ENCODE assay signal across 8 mouse cellular contexts in genomic region chr1:161286726-161287310, GRCm38 (mm10). TPM values are rescaled to one million over a fixed set of nuclear protein-coding genes. Genes with fewer than 3 reads are reported as not detected.
A peak's percentile ranks its signal among the peaks of the same experiment; 100 is the strongest.
DNase-seq lines count a peak whose midpoint lies in the region; ATAC-seq and TF ChIP-seq lines count a peak whose summit lies in the region.

No protein-coding gene starts in this region.

- H3K27me3 ChIP-seq in forebrain, postnatal 0 days (ENCODE audit: insufficient read depth, low read length): no peaks in the 10 kb centered on the region
- H3K27me3 ChIP-seq in hindbrain, embryonic 13.5 days: no peaks in the 10 kb centered on the region
- H3K27me3 ChIP-seq in lung, embryonic 14.5 days (ENCODE audit: insufficient read depth, low read length): no peaks in the 10 kb centered on the region

- ATAC-seq in forebrain, postnatal 0 days: peak; percentile 82
- ATAC-seq in hindbrain, embryonic 13.5 days (ENCODE audit: low FRiP score): 0 out of 2 replicates have a peak, but pooled peaks have one; percentile 80
- peak; percentile 74 for ATAC-seq in lung, embryonic 14.5 days (ENCODE audit: insufficient read depth)

- no peak overlapping the region for H3K27ac ChIP-seq in forebrain, postnatal 0 days (ENCODE audit: low read depth, low read length)
- no peak overlapping the region for H3K27ac ChIP-seq in hindbrain, embryonic 13.5 days
- no peak overlapping the region for H3K27ac ChIP-seq in lung, embryonic 14.5 days (ENCODE audit: low read depth)

- H3K36me3 ChIP-seq in forebrain, postnatal 0 days (ENCODE audit: insufficient read depth): no peaks in the 10 kb centered on the region
- no peaks in the 10 kb centered on the region for H3K36me3 ChIP-seq in hindbrain, embryonic 13.5 days
- H3K36me3 ChIP-seq in lung, embryonic 14.5 days (ENCODE audit: insufficient read depth): no peaks in the 10 kb centered on the region

- peaks cover 4% of the 10 kb centered on the region; the same call in 1 of the 2 replicates for H3K9me3 ChIP-seq in forebrain, postnatal 0 days (ENCODE audit: low read length)
- peaks cover 3% of the 10 kb centered on the region; the same call in 1 of the 2 replicates for H3K9me3 ChIP-seq in hindbrain, embryonic 13.5 days
- no peaks in the 10 kb centered on the region for H3K9me3 ChIP-seq in lung, embryonic 14.5 days (ENCODE audit: low read depth, low read length)

- TF ChIP-seq CTCF in forebrain, postnatal 0 days (IDR thresholded peaks at IDR 0.05; ENCODE audit: low read depth): peak; percentile 76
- TF ChIP-seq CTCF in lung, embryonic 14.5 days (IDR thresholded peaks at IDR 0.05; ENCODE audit: low read depth): peak; percentile 76

- DNase-seq in NIH3T3 (ENCODE audit: low read depth): peak; percentile 82
- peak; percentile 18 for DNase-seq in cerebellum, adult 11-12 months
- peak; percentile 80 for DNase-seq in forebrain, postnatal 0 days
- DNase-seq in layer of hippocampus, adult 9-10 months (ENCODE audit: low spot score): peak; percentile 79
- peak; percentile 84 for DNase-seq in lung, embryonic 14.5 days
- peak; percentile 81 for DNase-seq in retina, embryonic 14.5 days (ENCODE audit: low spot score)
- peak; percentile 52 to 62 for DNase-seq in urinary bladder, postnatal 36 days (ENCODE audit: low spot score in 2 of 2)

- H3K4me2 ChIP-seq in forebrain, postnatal 0 days (ENCODE audit: low read depth): no peak overlapping the region
- H3K4me2 ChIP-seq in hindbrain, embryonic 13.5 days: no peak overlapping the region
- no peak overlapping the region for H3K4me2 ChIP-seq in lung, embryonic 14.5 days

- 19% methylated on average over 11 of the region's 11 CpGs for WGBS in forebrain, postnatal 0 days
- 35% methylated on average over 11 of the region's 11 CpGs for WGBS in hindbrain, embryonic 13.5 days
- 27% methylated on average over 11 of the region's 11 CpGs for WGBS in lung, embryonic 14.5 days

- no peak overlapping the region for H3K9ac ChIP-seq in forebrain, postnatal 0 days
- H3K9ac ChIP-seq in hindbrain, embryonic 13.5 days: no peak overlapping the region
- no peak overlapping the region for H3K9ac ChIP-seq in lung, embryonic 14.5 days

- H3K4me3 ChIP-seq in forebrain, postnatal 0 days (ENCODE audit: low read depth, low read length): no peak overlapping the region
- no peak overlapping the region for H3K4me3 ChIP-seq in hindbrain, embryonic 13.5 days
- no peak overlapping the region for H3K4me3 ChIP-seq in lung, embryonic 14.5 days (ENCODE audit: low read depth, low read length)

- H3K4me1 ChIP-seq in forebrain, postnatal 0 days (ENCODE audit: insufficient read depth): no peaks in the 10 kb centered on the region
- no peaks in the 10 kb centered on the region for H3K4me1 ChIP-seq in hindbrain, embryonic 13.5 days (replicated peaks)
- H3K4me1 ChIP-seq in lung, embryonic 14.5 days (ENCODE audit: insufficient read depth): no peaks in the 10 kb centered on the region

RNA-seq across cellular contexts. Expression of gene Prdx6, which starts 35.8 kb away (rescaled TPM):
- total RNA-seq in forebrain, postnatal 0 days (2014; rRNA removed): 102 and 126 TPM in 2 replicates
- 203 and 234 TPM in 2 replicates for polyA plus RNA-seq in forebrain, postnatal 0 days (2015; fragmentation: Nextera tagmentation; extraction: Ambion mirVana)
- 209 and 223 TPM in 2 replicates for polyA plus RNA-seq in hindbrain, embryonic 13.5 days (2015; fragmentation: Nextera tagmentation; extraction: Ambion mirVana)
- polyA plus RNA-seq in lung, embryonic 14.5 days (2014; fragmentation: Nextera tagmentation; extraction: Ambion mirVana): 610 and 627 TPM in 2 replicates

Comparison
In these comparisons a context has a peak if more than half of its experiments do, and no peak if none do; other contexts are left out.
1. DNase-seq: peak in every context shown above with its lines; median percentile 84 in lung, embryonic 14.5 days; 82 in NIH3T3; 81 in retina, embryonic 14.5 days; 80 in forebrain, postnatal 0 days; 79 in layer of hippocampus, adult 9-10 months; 57 in urinary bladder, postnatal 36 days; 18 in cerebellum, adult 11-12 months.